Mouse (Mus musculus) heart, postnatal 0 days (tissue): ENCODE data around the gene Mipol1. TPM values are rescaled to one million over a fixed set of nuclear protein-coding genes. Genes with fewer than 3 reads are reported as not detected.
"Not testable (repeated sequence)": the region's sequence is repeated elsewhere in the genome, so short reads cannot be mapped to it uniquely, and the experiment has no call there.

Experiments used
- ATAC-seq: fragments of 200-750 bp; cut with Nextera tagmentation; 2 replicates; pipeline ENCODE4 v1.8.0; 2017; ENCODE audit warnings: low read depth, moderate number of reproducible peaks, moderate library complexity; ENCODE audit not compliant: insufficient read depth
- DNase-seq: peaks from one replicate; pipeline ENCODE4 v3.0.0-alpha.2; 2016; ENCODE audit warnings: low spot score
- H3K27ac ChIP-seq: fragments of 300-500 bp; sonication (generic); 2 replicates; pipeline ENCODE4 v1.5.1; 2014; ENCODE audit warnings: low read depth, mild to moderate bottlenecking
- H3K27me3 ChIP-seq: fragments of 300-500 bp; sonication (generic); 2 replicates; pipeline ENCODE4 v1.6.1; 2014; ENCODE audit warnings: low read length, mixed read lengths; ENCODE audit not compliant: control insufficient read depth, insufficient read depth
- H3K36me3 ChIP-seq: fragments of 300-500 bp; sonication (generic); replicated peaks from 2 replicates; pipeline ENCODE4 v1.6.1; 2014; ENCODE audit warnings: low read length, mixed read lengths; ENCODE audit not compliant: control insufficient read depth, insufficient read depth
- H3K4me1 ChIP-seq: fragments of 300-500 bp; sonication (generic); 2 replicates; pipeline ENCODE4 v1.6.1; 2014; ENCODE audit warnings: antibody characterized with exemption; ENCODE audit not compliant: control insufficient read depth, insufficient read depth
- H3K4me2 ChIP-seq: fragments of 300-500 bp; sonication (generic); 2 replicates; pipeline ENCODE4 v1.6.1; 2014; ENCODE audit warnings: low read depth, mild to moderate bottlenecking, low read length, moderate library complexity
- H3K4me3 ChIP-seq: fragments of 300-500 bp; sonication (generic); 2 replicates; pipeline ENCODE4 v1.5.1; 2014; ENCODE audit warnings: low read depth, low read length
- H3K9ac ChIP-seq: fragments of 300-500 bp; sonication (generic); replicated peaks from 2 replicates; pipeline ENCODE4 v1.6.1; 2014; ENCODE audit warnings: low read depth, low read length, mixed read lengths
- H3K9me3 ChIP-seq: fragments of 300-500 bp; sonication (generic); replicated peaks from 2 replicates; pipeline ENCODE4 v1.6.1; 2016; ENCODE audit warnings: low read length; ENCODE audit not compliant: control insufficient read depth
- CTCF ChIP-seq: IDR thresholded peaks from 2 replicates; pipeline ENCODE4 v1.5.1; 2016; ENCODE audit warnings: antibody characterized with exemption, control low read depth, low read depth
- EP300 ChIP-seq: IDR thresholded peaks from 2 replicates; pipeline ENCODE4 v1.6.1; 2016; ENCODE audit warnings: antibody characterized with exemption, low read depth
- WGBS: fragments of 180-500 bp; shearing (Covaris S2); extraction: QIAGEN DNeasy Blood & Tissue Kit; methylation state at CpG from one replicate; pipeline ENCODE4 v1.1.7; 2014; 5-methylcytosine and 5-hydroxymethylcytosine counted together
- polyA plus RNA-seq: library from polyadenylated mRNA; unstranded; fragments of >200 nt; fragmentation: Nextera tagmentation; extraction: Ambion mirVana; gene quantifications from 2 replicates; pipeline ENCODE4 v1.2.1, GENCODE M21; 2015
- total RNA-seq: library from RNA; depleted of rRNA; stranded (reverse); fragments of >200 nt; gene quantifications from 2 replicates; pipeline ENCODE4 v1.2.3, GENCODE M21; 2014; ENCODE audit warnings: low replicate concordance

The Mipol1 gene
- total and polyA plus RNA-seq, 2 experiments from 2014 or later: 5.9 to 6.9 TPM

DNA sequence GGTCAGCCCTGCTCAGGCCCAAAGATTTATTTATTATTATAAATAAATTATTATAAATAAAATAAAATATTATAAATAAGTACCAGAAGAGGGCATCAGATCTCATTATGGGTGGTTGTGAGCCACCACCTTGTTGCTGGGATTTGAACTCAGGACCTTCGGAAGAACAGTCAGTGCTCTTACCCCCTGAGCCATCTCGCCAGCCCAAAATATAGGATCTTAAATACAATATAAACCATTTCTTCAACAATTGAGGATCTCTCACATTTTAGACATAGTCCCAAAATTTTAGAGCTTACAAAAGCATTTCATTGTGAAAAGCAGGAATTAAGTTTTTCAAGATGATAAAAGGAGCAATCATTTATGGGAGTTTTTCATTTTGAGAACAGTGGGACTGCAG, 30.8 kb upstream of the Mipol1 start:
- 84% methylated on average over 2 of the region's 2 CpGs for WGBS

DNA sequence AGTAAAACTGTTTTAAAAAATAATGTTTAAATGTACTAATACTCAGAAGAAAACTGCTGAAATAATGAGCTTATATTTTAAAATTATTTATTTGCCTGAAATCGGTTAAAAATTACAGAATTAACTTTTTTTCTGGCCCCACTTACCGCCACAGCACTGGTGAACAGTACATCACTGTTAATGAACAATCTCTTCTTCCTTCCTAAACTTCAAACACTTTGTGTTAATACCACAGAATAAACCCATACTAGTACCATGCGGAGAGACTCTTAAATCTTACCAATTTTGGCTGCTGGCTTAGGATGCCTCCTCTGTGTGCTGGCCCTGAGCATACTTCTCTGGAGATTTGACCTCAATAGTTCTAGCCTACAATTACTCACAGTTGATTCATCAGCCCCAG, 28.3 kb upstream of the Mipol1 start:
- peaks cover 3% of the 10 kb centered on the region; the same call in 1 of the 2 replicates for H3K4me1 ChIP-seq
- peaks cover 9% of the 10 kb centered on the region; the same call in 1 of the 2 replicates for H3K27me3 ChIP-seq
- no peak overlapping the region for H3K27ac ChIP-seq
- no peak for DNase-seq
- no peak overlapping the region for H3K4me2 ChIP-seq
- no peak for ATAC-seq
- TF ChIP-seq EP300: no peak
- no peak for TF ChIP-seq CTCF
- no peak overlapping the region for H3K4me3 ChIP-seq
- H3K9me3 ChIP-seq: no peaks in the 10 kb centered on the region
- 79% methylated on average over 3 of the region's 3 CpGs for WGBS
- H3K9ac ChIP-seq: no peak overlapping the region
- H3K36me3 ChIP-seq: no peaks in the 10 kb centered on the region

More for the DNA sequence above, 30.8 kb upstream of the Mipol1 start:
- Histone ChIP-seq H3K27me3 (peaks cover 12% of the 10 kb centered on the region; the same call in 1 of the 2 replicates), H3K36me3 (no peaks in the 10 kb centered on the region), H3K4me2 (no peak overlapping the region), H3K9ac (no peak overlapping the region), H3K4me1 (peaks cover 4% of the 10 kb centered on the region; the same call in 1 of the 2 replicates), H3K9me3 (no peaks in the 10 kb centered on the region), H3K27ac (no peak overlapping the region), H3K4me3 (no peak overlapping the region)
- ATAC-seq (no peak), DNase-seq (no peak)
- TF ChIP-seq CTCF: no peak
- no peak for TF ChIP-seq EP300

DNA sequence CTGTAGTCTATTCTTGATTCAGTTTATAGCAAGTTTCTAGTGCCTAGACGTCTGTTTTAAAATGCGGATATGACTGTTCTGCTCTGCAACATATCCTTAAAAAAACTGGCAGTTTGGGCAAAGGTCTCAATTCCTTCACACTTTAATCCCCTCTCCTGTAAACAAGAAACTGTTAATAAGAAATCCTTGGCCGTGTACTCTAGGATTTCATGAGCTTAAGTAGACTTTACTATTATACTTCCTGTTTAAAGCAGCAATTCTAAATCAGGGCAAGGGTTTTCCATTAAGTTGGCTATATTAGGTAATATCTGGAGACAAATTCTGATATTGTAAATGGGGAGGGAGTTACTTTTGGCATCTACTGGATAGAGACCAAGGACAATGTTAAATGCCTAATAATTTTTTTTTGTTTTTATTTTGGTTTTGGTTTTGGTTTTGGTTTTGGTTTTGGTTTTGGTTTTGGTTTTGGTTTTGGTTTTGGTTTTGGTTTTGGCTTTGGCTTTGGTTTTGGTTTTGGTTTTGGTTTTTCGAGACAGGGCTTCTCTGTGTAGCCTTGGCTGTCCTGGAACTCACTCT, 25.9 kb upstream of the Mipol1 start:
- no peak for ATAC-seq
- no peaks in the 10 kb centered on the region for H3K4me1 ChIP-seq
- H3K27me3 ChIP-seq: no peaks in the 10 kb centered on the region
- no peak overlapping the region for H3K9ac ChIP-seq
- DNase-seq: no peak
- no peaks in the 10 kb centered on the region for H3K9me3 ChIP-seq
- H3K36me3 ChIP-seq: no peaks in the 10 kb centered on the region
- 65% methylated on average over 4 of the region's 4 CpGs for WGBS
- no peak overlapping the region for H3K4me2 ChIP-seq
- no peak overlapping the region for H3K27ac ChIP-seq
- H3K4me3 ChIP-seq: no peak overlapping the region
- TF ChIP-seq EP300 (no peak), CTCF (no peak)

DNA sequence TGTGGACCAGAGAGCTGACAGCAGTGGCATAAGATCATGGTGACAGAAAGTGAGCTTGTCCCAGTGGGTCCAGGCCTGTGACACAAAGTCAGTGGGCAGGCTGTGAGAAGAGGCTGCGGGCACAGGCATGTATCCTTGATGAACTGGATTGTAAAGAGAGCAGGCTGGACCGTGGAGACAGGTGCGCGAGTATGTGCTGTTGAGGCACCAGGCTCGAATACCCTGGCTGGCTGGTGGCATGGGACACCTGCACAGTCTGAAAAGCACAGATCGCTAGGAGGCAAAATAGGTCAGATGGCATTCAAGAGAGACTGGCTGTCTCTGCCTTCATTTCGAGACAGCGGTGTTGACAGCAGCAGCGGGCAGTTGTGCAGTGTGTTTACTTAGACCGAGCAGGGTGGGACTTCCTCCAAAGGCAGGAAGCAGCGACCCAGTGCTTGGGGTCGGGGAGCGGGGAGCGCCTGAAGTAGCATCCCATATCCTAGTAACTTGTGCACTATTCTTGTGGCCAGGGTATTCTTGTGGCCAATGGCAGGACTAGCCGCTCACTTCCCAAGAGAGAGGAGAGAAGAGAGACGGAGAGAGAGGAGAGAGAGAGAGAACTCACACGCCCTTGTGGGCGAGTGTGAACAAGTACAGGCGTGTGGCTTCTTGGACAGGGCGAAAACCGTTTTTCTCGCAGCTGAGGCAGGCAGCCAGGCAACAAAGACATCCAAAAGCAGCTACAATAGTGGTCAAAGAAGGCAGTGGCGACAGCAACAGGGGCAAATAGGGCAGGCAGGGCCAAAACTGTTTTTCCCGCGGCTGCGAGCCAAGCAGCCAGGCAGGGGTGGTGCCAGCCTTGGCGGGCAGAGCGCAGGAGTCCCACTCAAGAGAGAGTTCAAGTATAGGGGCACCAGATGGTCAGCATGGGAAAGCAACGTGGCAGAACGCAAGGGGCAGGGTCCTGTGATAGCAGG, 18.6 kb upstream of the Mipol1 start:
- no peaks in the 10 kb centered on the region for H3K9me3 ChIP-seq
- H3K4me2 ChIP-seq: peak overlapping the region; percentile 82
- no peaks in the 10 kb centered on the region for H3K4me1 ChIP-seq
- peak; percentile 84 for ATAC-seq
- no peak for DNase-seq
- no peaks in the 10 kb centered on the region for H3K27me3 ChIP-seq
- H3K4me3 ChIP-seq: peak overlapping the region; percentile 49
- TF ChIP-seq EP300 (no peak), CTCF (no peak)
- WGBS: 5% methylated on average over 30 of the region's 30 CpGs
- no peaks in the 10 kb centered on the region for H3K36me3 ChIP-seq
- peak overlapping the region; percentile 50; the same call in 1 of the 2 replicates for H3K9ac ChIP-seq
- H3K27ac ChIP-seq: peak overlapping the region; percentile 40

DNA sequence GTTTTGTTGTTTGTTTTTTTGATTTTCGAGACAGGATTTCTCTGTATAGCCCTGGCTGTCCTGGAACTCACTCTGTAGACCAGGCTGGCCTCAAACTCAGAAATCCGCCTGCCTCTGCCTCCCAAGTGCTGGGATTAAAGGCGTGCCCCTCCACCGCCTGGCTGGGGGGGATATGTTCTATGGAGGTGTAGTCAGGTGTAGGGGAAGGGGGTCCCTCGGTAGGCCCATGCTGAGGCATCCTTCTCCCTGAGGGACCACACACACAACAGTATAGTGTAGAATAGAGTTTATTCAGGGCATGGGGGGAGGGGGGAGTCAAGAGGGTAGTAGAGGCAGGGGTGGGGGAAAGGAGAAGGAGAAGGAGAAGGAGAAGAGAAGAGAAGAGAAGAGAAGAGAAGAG, 17.8 kb upstream of the Mipol1 start:
- not testable (repeated sequence) for H3K4me1 ChIP-seq, H3K27ac ChIP-seq, H3K27me3 ChIP-seq, H3K9me3 ChIP-seq, H3K36me3 ChIP-seq, H3K4me3 ChIP-seq, H3K9ac ChIP-seq, H3K4me2 ChIP-seq, ATAC-seq, DNase-seq
- WGBS: 80% methylated on average over 5 of the region's 5 CpGs
